Mouse (Mus musculus): ENCODE results near the gene Slc4a8.

GRCm38 (mm10) chr15:100731081-100731480 is 30.5 kb upstream of the Slc4a8 start:
- TF ChIP-seq CTCF (IDR thresholded peaks at IDR 0.05; ENCODE audit: low read depth) (no peak), EP300 (IDR thresholded peaks at IDR 0.05; ENCODE audit: low read depth) (no peak)

Measured in liver, postnatal 0 days (tissue).